Mouse (Mus musculus): ENCODE data around the gene Clec3b.

DNA sequence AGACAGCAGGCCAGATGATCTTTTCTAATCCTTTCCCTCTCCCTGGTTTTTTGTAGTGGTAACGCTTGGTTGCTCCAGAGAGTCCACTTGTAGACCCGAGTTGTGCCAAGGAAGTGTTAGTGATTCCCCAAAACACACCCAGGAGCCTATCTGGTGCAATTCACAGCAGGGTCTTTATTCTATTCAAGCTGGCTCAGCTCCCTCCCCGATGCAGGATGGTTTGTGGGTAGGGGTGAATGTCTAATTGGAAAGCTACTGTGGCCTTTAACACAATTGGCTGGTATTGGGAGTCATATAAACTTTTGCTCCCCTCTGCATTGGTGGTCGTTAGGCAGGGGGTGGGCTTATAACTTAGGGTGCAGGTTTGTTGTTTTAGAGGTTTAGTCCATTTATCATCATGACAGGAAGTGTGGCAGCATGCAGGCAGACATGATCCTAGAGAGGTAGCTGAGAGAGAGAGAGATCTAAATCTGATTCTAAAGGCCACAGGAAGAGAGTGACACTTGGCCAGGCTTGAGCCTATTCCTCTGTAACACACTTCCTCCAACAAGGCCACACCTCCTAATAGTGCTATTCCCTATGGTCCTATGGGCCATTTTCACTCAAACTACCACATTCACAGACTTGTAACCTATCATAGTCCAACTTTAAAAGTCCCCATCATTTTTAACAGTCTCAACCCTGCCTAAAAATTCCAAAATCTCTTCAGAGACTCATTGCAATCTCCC is 10.7 kb upstream of the Clec3b start:
- TF ChIP-seq CTCF (IDR thresholded peaks at IDR 0.05; ENCODE audit: low read depth, low read length) (no peak), GATA1 (IDR thresholded peaks at IDR 0.05; ENCODE audit: borderline replicate concordance, low read length) (no peak)

All from G1E (cell line).